Mouse (Mus musculus): ENCODE data around the gene Med17.

Gene Med17

DNA sequence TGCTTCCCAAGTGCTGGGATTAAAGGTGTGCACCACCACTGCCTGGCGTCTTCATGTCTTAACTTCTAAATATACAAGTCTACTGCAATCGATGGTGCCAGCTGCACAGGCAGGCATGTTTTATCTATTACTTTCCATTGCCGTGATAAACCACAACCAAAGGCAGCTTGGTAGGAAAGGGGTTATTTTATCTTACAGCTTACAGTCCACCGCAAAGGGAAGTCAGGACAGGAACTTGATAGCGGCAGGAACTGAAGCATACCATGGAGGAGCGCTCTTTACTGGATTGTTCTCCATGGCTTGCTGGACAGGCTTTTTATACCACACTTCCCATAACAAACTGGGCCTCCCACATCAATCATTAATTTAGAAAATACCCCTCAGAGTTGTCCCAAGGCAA is 9.5 kb upstream of the Med17 start:
- in situ Hi-C loops (cut with MboI, MseI): no loop called here

DNA sequence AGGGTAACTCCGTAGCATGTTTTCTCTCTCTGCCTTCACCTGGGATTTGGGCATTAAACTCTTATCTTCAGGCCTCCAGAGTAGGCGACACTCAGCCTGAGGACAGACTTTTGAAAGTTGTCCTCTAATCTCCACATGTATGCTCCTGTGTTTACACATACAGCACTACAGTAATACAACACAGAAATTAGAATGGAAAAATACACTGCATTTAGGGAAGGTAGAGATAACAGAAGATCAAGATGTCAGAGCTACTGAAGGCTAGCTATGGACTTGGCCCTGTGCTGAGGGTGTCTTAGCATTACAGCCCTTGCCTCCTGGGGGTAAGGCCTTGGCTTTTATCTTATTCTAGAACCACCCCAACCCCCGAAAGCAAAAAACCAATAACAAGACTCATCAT is 8.7 kb upstream of the Med17 start:
- in situ Hi-C loops (cut with MboI, MseI): no loop called here

DNA sequence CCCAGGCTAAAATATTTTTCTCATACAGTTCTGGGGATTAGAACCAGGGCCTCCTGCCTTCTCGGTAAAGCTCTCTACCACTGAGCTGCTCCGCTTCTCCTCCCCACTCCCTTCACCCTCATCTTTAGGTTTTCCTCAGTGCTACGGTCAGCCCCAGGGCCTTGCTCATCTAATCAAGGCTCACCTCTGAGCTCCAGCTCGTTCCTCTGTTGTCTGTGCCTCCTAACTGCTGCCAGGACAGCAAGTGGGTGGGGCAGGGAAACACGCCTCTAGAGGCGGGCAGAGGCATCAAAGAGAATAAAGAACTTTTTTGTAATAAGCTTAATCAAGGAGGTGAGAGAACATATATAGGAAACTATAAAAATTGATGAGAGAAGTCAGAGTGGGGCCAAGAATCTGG is 8.1 kb upstream of the Med17 start:
- in situ Hi-C loops (cut with MboI, MseI): no loop called here

DNA sequence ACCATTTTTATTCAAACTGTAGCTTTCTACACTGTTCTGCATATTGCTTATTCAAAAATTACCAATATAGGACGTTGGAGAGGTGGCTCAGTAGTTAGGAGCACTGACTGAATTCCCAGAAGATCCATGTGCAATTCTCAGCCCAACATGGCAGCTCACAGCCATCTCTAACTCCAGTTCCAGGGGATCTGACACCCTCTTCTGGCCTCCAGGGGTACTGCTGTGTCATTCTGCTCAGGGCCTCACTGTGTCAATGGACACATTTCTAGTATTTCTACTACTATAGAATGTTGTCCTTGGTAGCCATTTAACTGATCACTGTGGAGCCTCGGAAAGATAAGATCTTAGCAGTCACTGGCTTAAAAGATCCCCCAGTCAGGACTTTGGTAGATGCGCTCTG is 5.7 kb upstream of the Med17 start:
- in situ Hi-C loops (cut with MboI, MseI): no loop called here

DNA sequence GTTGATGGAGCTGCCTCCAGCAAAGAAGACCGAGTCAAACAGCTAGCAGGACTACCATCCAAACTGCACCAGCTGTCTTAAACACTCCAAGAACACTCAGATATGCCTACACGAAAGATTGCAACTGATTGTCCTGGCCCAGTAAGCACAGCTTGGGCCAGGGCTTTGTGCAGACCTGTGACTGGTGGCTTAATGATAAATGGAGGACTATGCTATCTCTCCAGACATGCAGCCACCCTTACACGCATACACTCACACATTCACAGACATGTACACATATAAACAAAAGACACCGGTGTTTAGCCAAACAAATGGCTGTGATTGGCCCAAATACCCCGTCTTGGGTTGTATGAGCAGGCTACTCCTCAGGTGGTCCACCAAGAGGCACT is 754 bp upstream of the Med17 start:
- in situ Hi-C loops (cut with MboI, MseI): no loop called here

DNA sequence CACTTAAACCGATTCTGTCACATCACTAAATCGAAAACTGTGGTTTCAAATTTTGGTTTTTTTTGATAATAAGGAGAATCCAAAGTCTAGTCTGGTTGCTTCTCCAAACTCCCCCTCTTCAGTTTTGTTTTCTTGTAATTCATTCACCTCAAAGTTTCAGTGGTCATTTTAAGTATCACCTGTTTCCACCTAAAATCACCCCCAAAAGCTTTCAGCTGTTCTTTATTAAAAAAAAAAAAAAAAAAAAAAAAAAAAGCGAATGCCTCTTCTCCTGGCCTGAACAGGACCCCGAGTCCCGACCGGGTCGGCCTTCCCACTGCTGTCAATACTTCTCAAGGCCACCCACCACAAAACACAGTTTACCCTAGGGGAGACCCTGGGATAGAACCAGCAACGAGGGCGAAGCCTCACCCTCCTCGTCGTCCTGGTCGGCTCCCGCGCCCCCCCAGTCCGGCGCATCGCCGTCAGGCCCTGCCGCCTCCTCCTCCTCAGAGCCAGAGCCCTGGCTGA is 537 bp downstream of the Med17 start:
- in situ Hi-C loops (cut with MboI, MseI): loop anchor here (5.0 to 10.0 kb wide), 2 partner anchors 492 to 774 kb away; partner anchors contain the start of genes Cwc15 and Kdm4d

DNA sequence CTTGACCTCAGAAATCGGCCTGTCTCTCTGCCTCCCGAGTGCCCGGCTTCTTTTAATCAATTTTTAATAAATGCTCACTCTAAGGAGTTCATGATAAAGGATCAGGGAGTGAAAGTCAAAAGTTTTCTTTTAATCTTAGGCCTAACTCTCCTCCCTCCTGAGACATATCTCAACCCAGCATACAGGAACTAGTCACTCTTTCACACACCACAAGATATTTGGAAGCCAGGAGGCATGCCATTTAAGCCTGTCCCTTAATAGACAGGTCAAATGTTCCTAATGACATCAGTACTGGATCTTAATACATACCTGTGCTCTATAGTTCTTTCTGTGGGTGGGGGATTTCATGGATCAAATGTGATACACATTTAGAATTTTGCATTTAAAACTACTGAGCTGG is 1.4 kb downstream of the Med17 start:
- in situ Hi-C loops (cut with MboI, MseI): loop anchor here (5.0 to 10.0 kb wide), 2 partner anchors 491 to 774 kb away; partner anchors contain the start of genes Cwc15 and Kdm4d

DNA sequence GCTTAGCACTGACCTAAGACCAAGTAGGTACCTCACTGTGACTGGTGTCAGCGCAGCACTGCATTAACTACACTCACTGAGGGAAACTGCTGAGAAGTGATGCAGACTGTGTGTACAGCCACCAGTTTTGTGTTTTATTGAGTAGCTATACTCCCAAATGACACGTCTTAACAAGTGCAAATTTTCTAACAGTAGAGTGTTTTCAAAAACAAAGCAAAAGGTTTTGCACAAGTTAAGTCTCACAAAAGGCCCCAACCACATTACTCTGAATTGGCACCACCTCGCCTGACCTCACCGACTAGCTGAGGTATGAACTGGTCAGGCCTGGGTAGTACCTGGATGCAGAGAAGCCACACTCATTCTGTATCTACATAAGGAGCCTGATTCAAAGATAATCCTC is 2.9 kb downstream of the Med17 start:
- in situ Hi-C loops (cut with MboI, MseI): loop anchor here (5.0 to 10.0 kb wide), 2 partner anchors 490 to 772 kb away; partner anchors contain the start of genes Cwc15 and Kdm4d

DNA sequence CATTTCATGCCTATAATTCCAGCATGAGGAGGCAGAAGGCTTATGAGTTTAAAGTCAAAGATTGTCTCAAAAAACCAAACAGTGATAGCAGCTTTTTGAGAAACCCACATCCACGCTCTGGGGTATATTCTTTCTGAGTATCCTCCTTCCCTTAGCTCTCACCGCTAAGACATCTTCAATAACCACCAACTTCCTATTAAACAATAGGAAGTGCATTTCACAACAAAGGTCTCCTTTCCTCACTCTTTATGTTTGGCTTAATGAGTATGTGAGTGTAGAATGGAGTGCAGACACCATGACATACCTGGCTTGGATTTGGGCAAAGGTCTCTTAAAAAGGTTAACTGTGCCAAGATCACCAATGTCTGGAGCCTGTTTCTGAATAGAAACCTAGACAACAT is 5.8 kb downstream of the Med17 start:
- in situ Hi-C loops (cut with MboI, MseI): loop anchor here (10.0 kb wide), 1 partner anchor 769 kb away; the partner anchor contains the start of genes Cwc15 and Kdm4d

DNA sequence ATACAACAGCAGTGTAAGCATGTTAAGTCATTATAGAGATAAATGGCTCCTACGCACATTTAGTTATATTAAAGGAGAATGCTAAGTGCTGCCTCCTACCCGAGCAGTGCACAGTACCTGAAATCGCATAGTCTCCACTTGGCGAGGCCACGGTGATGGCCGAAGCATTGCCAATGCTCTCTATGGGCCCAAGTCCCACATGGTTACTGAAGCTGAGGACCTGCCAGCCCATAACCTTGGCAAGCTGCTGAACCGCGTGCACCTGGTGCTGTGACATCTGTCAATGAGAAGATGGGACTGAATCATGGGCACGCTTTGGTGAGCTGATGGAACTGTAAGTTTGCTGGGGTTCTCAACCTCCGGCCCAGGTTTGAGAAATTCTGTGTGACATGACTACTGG is 16.2 kb downstream of the Med17 start:
- in situ Hi-C loops (cut with MboI, MseI): no loop called here

DNA sequence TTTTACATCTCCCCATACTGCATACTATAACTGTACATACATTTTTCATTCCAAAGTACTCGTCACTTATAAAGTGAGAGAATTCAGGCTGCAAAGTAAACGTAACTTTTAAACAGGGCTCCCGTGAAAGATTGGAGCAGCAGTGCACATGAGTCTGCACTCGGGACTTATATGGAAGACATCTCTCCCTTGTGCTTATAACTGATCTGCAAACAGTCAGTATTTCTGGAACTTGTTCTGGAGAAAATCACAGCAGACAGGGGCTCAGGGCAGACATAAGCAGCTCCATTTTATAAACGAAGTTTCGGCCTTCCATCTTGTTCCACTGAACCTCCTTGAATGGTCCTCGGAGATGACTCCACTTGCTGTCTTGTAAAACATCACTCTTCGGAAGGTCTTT is 17.8 kb downstream of the Med17 start:
- in situ Hi-C loops (cut with MboI, MseI): no loop called here

DNA sequence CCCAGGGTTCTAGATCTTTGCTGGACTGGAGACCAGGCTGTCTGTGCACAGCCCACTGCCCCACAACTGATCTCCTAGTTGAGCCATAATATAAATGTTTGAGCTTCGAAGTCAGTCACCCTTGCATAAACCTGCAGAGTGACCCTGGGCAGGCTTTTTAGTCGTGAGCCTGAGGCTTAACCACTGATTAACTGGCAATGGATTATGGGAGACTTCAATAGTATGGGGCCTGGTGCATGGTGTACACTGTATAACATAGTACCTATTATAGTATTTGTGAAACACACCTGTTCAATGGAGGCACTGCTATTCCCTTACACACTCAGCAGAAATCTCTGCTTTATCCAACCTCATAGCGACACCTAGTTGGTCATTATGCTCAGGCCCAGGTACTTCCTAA is 23.5 kb downstream of the Med17 start:
- in situ Hi-C loops (cut with MboI, MseI): no loop called here

DNA sequence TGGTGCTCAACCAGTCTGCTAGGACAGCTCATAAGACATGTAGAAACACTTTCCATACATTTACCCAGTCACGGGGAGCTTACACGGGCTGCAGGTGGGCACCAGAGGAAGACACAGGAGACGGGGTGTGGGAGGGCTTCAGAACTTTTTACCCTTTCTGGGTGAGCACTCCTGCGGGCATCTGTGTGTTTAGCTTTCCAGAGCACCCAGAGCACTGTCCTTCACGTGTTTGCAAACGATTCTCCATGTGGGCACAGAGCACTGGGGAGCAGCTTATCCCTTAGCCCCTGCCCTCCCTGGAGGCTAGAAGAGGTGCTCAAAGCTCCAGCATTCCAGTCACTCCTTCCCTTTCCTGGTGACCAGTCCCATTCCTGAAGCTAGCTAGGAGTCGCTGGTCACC is 25.2 kb downstream of the Med17 start:
- in situ Hi-C loops (cut with MboI, MseI): no loop called here

DNA sequence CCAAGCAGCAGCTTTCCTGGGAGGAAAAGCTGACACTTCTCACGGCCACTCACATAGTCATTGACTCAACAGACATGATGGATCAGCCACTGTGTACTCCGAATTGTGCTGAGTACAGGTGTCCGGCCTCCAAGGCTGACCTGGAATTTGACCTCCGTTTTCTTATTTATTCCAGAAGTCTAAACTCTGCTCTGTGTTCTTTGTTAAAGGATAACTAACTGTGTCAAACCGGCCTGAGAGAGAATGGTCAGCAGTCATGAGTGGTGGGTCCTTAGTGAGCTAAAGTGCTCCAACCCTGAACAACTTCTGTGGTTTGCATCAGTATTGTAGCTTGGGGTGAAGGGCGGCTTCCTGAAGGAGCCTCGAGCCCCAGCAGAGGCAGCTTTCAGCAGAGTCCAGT is 27.5 kb downstream of the Med17 start:
- in situ Hi-C loops (cut with MboI, MseI): no loop called here

DNA sequence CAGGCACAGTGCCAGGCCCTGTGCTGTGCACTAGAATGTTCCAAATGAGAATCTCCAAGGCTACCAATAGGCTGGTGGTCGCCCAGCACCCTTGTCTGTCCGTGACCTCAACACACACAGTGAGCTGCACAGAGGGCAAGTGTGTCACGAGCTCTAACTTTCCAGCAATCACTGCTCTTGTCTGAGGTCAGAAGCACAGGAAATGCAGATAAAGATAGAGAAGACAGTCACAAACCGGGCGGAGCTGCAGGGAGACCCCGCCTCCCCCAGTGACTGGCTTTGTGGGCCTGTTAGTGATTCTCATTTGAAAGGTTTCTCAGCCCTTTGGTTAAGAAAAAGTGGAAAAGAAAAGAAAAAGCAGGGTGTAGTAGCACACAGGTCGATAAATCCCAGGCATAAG is 29.4 kb downstream of the Med17 start:
- in situ Hi-C loops (cut with MboI, MseI): no loop called here

DNA sequence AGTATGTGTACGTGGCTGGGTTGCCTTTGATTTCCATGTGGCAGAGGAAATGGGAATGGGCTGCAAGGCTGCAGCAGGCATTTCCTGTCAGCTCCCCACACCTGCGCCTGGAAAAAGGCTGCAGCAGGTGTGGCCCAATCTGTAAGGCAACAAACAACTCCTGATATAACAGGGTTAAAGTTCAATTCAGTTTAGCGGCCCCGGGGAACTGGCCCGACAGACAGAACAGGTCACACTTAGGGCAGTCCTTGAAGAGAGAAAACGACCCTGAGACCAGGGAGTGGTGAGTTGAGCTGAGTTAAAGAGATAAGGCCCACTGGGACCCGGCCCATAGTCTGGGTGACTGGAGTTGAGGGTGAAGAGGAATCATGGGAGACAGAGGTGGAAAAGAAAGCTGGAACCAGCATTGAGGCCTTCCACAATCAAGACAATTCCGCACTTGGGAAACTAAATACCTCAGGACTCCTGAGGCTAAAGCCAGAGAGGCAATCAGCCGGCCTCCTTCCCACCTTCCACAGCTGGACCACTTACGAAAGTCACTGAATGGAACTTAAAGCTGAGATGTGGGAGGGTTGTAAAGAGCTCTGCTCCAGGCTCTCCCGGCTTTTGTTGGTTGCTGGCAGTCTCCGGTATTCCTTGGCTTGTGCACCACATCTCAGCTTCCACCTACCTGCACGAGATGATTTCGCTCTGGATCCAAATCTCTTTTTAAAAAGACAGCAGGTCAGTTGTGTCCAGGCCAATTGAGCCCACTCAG is 34.2 kb downstream of the Med17 start:
- in situ Hi-C loops (cut with MboI, MseI): no loop called here

DNA sequence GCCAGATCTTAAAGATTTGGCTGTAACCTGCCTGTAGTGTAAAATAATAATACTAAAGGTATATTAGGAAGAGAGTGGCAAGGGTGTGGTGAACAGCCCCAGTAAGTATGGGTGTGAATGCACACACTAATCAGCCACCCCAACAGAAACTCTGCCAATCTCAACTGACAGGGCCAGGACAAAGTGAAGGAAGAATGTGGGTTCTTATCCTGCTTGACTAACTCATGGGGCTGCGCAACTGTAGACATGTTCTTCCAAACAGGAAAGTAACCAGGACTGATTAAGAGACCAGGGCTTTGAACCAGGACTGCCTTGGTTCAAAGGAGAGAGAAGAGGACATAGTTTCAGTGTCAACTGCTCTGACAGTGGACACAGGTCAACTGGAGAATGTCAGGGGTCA is 37.6 kb downstream of the Med17 start:
- in situ Hi-C loops (cut with MboI, MseI): no loop called here

DNA sequence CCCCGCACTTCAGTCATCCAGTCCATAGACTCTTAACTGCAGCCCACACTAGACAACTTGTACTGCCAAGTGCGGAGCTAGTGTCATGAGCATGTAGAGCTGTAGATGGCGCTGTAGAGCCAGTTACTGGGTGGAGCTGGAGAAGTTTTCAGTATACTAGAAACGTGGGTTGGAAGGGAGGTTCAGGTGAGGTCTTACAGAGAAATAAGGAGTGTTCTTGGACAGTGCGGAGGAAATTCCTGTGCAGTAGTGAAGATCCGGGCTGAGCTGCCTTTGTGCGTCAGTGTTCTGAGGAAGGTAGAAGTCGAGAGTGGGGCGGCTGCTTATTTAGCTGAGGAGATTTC is 38.2 kb downstream of the Med17 start:
- in situ Hi-C loops (cut with MboI, MseI): no loop called here

DNA sequence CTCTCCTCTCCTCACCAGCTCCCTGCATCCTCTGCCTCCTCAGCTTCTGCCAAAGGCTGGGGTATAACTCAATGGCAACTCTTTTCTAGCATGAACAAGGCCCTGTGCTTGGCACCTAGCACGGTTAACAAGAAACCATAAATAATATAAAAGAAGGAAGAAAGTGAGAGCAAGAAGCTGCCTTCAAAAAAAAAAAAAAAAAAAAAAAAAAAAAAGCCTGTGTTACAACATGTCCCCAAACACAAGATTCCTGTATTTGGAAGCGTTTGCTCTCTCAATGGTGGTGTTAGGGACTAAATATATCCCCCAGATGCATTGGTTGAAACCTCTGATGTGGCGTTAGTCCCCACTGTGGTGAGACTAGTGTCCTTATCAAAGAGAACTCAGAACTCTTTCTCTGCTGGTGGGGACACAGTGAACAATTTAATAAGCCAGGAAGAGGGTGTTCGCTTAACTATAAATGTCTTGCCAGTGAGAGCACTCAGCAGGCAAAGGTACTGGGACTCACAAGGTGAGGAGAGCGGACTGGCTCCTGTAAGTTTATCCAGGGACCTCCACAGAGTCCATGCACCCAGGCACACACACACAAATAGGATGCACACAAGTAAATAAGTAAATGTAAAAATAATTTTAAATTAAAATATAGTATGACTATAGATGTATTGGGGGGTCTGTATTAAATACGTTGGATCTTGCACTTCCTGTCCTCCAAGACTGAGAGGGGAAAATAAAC is 38.7 kb downstream of the Med17 start:
- in situ Hi-C loops (cut with MboI, MseI): no loop called here

DNA sequence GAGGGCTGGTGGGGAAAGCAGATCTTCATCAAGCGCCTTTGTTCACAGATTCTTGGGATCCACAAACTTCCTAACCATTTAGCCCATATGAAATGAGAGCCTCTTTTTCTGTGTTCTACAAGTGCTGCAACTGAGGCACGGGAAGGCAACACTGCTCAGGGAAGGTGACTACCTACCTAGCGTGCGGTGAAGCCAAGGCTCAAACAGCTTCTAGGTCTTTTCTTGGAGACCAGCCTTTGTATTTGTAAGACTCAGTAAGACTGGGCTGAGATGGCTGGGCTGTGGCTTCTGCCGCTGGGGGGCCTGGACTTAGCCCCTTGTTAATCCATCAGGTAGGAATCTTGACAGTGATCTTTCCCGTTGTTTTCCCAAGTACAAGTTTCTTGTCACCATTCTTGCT is 39.7 kb downstream of the Med17 start:
- in situ Hi-C loops (cut with MboI, MseI): no loop called here

DNA sequence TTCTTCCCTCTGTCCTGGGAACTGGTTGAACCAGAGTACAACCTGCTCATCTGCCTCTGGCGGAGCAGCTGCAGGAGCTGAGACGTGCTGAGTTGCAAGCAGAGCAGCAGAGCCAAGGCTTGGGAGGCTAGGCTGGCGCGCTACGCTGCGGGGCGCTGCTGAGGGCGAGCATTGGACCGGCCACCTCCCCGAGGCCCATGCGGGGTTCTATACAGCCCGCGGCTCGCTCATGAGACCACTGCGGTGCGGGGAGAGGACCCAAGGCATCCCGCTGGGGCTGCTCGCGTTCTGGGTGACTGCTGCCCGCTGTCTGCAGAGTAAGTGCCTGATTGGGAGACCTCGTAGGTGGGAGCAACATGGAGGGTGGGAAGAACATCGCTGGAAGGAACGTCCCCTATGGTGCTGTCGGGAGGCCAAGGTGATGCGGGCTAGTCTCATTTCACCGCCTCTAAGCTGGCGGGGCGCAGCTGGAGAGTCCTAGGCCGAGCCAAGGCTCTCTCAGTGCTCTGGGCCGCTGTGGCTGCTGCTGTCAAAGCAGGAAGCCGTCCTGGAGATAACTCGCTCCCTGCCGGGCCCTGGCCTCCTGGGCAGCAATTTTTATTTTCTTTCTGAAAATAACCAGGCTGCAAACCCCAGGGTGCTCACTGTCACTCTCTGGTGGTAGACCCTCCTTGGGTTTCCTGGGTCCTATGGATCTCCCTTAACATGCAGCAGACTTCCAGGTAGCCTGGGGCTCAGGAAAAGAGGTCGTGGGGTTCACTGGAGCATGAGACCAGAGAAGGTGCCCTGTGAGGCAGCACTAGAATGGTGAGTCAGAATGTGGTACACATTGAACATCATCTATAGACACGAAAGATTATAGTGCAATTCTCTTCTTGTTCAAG is 40.4 kb downstream of the Med17 start, which contains the start of gene Vstm5:
Gene Vstm5, plus strand, starts transcription at position 4 of the 884 bp plus-strand sequence.
- in situ Hi-C loops (cut with MboI, MseI): no loop called here

Measured in regulatory T cell (primary cell).